Mouse (Mus musculus): ENCODE data around the gene 2310039H08Rik.

Gene 2310039H08Rik

DNA sequence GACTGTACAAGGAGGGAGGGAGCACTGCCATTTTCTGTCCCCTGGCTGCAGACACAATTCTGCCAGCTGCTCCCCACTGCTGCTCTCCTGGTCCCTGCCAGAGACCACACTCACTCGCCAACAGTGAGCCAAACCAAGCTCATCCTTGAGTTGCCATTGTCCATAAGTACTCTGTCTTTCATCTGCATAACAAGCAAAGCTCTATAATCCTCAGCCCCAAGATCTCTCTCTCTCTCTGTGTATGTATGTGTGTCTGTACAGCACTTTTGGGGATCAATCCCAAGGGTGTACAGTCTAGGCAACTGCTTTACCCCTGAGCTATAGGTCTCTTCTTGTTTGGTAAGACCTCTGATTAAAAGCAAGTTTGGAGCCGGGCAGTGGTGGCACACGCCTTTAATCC is 38.2 kb downstream of the 2310039H08Rik start:
- no peak for DNase-seq

DNA sequence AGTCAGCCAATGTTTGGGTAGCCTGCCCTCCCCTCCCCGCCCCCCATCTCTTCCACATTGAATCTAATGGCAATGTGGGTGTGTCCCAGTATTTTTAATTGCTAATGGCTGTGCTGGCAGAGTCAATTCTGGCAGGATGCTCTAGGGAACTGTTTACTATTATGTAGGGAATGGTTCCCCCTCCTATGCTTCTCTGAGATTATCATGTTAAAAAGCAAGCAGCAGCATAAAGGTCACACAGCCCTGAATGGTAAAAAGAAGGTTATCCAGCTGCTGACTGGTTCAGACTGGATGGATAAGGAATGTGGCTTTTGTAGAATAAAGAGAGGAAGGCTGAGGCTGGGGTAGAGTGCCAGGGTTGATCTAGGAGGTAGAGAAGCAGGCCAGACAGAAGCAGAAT is 40.0 kb downstream of the 2310039H08Rik start:
- DNase-seq: no peak

DNA sequence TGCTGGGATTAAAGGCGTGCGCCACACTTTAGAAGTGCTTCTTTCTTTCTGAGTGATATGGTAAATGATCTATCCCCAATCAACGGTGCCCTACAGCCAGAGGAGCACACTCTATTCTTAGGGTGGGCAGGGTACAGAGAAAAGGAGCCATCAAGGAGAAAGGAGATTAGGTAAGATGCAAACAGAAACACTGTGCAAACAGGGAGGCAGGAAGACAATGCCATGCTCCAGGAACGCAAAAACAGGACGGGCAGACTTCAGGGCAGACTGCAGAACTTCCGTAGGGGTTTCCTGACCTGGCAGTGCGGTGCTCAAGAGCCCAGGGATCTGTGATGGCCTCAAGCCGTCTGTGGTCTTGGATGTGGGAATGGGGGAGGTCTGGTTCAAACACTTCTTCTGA is 41.2 kb downstream of the 2310039H08Rik start:
- no peak for DNase-seq

DNA sequence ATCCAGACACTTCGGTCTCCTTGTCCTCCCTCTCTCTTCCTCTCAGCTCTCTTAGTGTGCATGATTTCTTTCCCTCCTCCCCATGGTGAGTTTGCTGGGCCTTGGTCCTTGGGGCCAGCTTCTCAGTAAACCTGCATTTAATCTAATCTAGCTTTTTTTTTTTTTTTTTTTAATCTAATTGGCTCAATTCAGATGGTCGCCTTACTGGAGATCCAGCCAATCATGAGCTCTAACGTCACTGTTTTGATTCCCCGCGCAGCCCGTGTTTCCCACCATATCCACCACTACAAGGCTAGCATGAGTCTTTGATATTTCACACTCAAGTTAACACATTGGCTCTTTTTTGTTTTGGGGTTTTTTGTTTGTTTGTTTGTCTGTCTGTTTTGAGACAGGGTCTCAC is 42.1 kb downstream of the 2310039H08Rik start:
- DNase-seq: no peak

DNA sequence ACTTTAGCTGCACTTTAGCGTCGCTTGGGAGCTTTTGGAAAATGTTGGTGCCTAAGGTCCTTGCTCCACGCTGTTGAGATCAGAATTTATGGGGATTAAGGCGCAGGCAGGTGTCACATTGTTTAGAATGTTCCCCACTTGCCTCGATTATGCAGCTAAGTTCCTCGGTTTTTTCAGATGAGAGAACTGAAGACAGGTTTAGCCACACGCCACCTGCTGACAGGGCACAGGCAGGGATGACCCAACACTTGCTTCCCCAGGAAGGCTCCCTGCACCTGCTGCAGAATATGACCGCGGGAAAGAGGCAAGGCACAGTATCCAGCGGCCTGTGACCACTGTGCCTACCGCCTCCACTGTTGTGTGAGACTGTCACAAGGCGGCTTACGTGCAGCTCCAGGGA is 43.9 kb downstream of the 2310039H08Rik start:
- no peak for DNase-seq

DNA sequence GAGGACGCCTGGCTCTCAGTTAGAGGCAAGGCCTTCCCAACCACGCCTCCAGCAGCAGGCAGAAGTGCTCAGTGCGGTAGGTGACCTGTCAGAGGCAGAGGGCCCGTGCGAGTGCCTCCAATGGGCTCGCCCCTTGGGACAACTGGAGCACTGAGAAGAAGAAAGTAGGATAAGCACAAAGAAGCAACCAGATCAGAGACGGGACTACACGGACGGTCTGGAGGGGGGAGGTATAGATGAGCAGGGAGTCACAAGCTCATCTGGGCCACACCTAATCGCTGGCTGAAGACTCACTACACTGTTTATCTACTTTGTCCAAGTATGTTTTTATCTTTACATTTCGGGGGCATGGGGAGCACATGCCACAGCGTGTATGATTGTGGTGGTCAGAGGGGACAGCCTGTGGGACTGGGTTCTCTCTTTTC is 45.3 kb downstream of the 2310039H08Rik start:
- DNase-seq: no peak

DNA sequence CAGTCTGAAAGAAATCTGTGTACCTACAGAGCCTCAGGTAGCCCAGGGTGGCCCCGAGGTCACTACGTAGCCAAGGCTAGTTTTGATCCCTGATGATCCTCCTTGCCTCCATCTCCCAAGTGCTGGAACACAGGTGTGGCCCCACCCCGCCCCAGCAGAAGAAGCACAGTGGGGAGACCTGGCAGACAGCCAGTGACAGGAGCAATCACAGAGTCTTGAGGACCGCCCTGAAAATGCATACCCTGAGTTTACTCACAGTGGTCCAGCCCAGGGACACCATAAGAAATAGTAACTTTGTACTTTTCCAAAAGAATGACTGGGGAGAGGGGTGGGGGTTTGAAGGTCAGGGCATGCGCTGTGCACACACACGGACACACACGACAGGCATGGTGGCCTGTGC is 48.2 kb downstream of the 2310039H08Rik start:
- DNase-seq: no peak
